Mouse (Mus musculus): ENCODE results near the gene Camsap3.
A peak's percentile ranks its signal among the peaks of the same experiment; 100 is the strongest.
"Not testable (repeated sequence)": the region's sequence is repeated elsewhere in the genome, so short reads cannot be mapped to it uniquely, and the experiment has no call there.

The Camsap3 gene

GRCm38 (mm10) chr8:3586993-3587390 is at the start of gene Camsap3:
Gene Camsap3, plus strand, starts transcription at chr8:3587293.
- DNase-seq: no peak

DNA sequence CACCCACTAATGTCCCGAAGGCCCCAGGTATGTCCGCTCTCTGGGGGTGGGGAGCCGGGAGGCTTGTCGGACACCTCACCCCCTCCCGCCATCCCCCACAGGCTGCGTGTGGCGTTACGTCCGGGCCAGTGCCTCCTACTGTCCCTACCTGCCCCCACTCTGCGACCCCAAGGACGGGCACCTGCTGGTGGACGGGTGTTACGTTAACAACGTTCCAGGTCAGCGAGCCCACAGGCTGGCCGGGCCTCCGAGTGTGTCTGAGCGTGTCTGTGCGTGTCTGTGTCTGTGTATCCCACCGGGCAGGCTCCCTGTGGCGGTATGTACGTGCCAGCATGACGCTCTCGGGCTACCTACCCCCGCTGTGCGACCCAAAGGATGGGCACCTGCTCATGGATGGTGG is 49.4 kb upstream of the Camsap3 start:
- DNase-seq: no peak

DNA sequence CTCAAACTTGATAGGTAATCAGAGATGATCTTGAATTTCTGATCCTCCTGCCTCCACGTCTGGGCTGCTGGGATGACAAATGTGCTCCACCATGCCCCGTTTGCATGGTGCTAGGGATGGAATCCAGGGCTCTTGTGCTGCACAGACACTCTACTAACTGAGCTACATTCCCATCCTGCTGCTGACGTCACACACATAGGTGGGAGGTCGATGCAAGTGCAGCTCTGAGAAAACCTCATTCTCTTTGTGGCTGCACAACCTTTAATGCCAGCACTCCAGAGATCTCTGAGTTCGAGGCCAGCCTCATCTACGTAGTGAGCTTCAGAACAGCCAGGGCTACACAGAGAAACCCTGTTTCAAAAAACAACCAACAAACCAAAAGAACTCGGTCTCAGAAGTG is 47.9 kb upstream of the Camsap3 start:
- DNase-seq: no peak

DNA sequence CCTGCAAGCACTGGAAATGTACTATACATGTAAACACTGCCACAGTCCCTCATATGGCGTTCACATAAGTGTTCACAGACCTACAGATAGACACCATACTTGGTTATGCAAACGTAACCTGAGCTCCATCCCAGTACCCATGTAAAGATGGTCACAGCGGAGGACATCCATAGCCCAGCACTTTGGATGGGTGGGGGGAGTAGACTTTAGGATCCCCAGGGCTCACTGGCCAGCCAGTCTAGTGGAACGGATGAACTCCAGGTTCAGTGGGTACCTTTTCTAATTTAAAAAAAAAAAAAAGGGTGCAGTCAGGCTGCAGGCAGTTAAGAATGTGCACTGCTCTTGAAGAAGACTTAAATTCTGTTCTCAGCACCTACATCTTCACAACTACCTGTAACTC is 47.0 kb upstream of the Camsap3 start:
- no peak for DNase-seq

- no peak for DNase-seq
Observed at GRCm38 (mm10) chr8:3546511-3546910, 40.6 kb upstream of the Camsap3 start.

DNA sequence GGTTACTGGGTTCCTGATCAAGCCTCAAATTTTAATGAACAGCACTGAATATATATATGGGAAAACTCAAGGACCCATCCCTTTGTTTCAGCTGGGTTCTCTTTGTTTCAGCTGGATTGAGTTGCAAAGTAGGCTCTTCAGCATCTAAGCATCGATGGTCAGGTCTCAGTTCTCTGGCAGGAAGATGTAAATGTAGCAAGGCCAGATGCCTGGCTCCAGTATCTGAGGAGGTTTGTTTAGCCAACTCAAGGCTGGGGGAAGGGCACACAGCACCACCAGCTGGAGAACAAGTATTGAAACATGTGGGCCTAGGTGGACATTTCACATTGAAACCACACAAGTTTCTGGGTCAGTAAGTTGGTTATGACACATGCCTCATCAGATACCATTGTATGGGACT is 34.9 kb upstream of the Camsap3 start:
- no peak for DNase-seq

GRCm38 (mm10) chr8:3556114-3556513 is 31.0 kb upstream of the Camsap3 start:
- no peak for DNase-seq

DNA sequence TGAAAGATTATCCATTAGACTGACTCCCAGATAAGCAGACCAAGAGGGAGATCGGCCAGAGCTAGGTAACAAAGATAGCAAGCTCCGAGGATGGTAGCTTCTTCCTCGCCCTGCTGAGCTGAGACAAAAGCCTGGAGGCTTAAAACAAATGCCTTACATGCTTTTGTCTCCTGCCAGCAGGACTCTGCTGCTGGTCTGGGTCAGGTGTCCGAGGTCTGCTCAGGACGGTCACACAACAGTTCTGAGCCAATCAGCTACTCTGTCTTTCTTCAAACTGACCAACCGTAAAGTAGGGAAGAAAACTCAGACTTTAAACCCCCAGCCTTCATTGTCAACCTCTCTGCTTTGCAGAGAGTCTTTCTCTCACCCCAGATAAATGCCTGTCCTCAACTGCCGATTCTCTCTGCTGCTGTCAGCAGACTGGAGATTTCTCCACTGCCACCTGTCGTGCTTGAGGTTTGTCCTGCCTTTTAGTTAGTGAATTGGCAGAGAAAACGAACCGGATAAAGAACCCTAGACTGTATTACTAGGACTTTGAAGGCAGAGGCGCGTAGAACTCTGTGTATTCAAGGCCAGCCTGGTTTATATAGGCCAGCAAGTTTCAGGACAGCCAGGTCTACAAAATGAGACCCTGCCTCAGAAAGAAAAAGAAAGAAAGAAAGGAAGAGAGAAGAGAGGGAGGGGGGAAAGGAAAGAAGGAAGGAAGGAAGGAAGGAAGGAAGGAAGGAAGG is 19.3 kb upstream of the Camsap3 start, which contains the start of gene C330021F23Rik:
Gene C330021F23Rik, plus strand, starts transcription at position 350 of the 731 bp plus-strand sequence.
- DNase-seq: no peak

- no peak for DNase-seq
Observed at GRCm38 (mm10) chr8:3568378-3568777, 18.7 kb upstream of the Camsap3 start.

GRCm38 (mm10) chr8:3569784-3570183 is 17.3 kb upstream of the Camsap3 start:
- DNase-seq: no peak

- no peak for DNase-seq
Observed at GRCm38 (mm10) chr8:3574546-3574945, 12.5 kb upstream of the Camsap3 start.

DNA sequence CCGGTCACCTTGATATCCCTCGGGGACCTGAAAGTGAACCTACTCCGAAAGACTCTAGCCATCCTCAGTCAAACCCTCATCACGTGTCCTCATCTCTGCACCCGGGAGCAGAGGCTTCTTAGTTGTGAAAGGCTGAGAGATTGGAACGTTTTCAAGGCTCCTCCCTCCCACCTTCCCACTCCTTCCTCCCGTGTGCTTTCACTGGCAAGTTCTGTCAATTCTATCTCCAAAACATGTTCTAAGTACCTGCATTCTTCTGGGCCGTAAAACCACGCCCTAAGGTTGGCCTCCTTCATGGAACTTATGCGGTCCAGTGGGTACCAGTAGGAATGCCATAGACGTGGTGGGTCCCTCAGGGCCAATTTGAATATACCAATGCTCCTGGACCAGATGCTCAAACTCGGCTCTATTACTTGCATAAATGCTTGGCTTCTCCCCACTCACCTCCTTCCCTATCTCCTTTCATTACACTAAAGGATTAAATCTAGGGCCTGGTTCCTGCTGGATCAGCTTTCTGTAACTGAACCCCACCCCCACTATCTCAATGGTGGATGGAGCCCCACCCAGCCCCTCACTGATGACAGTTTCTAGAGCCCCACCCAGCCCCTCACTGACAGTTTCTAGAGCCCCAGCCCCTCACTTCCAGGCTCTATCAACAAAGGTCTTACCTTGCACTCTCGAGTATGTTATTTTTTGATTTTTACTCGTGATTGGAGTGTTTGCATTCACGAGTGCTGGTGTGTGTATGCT is 10.7 kb upstream of the Camsap3 start:
- DNase-seq: no peak

DNA sequence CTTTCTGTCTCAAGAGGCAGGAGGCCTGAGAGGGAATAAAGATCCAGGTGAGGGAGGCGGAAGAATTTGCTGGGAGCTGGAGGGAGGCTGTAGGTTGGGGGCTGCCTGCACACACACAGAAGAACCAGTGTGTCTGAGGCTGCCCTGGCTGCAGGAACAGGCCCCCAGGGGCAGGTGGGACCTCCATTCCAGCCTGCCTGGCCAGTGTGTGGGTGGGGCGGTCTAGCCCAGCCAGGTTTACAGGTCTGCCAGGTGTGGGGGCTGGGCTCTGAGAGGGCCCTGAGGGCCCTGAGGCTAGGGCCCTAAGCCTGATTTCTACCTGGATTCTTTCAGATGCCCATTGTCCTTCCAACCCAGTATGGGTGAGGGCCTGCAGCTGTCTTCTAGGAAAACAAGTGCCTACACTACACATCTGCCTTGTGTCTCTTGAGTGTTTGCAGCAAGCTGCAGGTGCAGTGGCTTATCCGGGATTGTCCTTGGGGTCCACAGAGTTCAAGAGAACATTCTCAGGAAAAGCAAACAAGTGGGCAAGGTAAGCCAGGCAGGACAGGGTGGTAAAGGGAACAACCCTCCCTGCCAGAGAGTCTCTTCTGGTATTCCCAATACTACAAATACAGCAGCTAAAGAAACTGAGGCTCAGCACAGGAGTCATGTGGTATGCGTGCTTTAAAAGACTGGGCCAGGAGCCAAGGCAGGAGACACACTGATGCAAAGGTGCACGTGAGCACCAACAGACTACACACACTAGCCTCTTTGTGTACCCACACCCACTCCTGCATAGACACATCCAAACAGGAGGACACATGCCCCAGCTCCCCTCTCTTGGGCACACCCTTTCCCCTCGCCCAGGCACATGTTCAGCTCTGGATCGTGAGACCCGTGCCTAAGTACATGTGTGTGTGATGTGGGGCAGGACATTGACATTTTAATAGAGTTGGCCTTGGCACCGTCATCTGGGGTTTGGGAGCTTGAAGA is 7.4 kb upstream of the Camsap3 start:
- no peak for DNase-seq

DNA sequence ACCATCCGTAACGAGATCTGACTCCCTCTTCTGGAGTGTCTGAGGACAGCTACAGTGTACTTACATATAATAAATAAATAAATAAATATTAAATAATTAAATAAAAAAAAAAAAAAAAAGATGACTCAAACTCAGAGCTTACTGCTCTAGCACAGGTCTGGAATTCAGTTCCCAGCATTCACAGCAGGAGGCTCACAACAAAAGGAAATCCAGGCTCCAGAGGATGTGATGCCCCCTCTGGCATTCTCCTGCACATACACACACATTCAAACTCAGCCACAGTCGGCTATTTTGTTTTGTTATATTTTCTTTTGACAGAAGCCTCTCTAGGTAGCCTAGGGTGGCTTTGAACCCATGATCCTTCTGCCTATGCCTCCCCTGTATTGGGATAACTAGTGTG is 5.1 kb upstream of the Camsap3 start:
- not testable (repeated sequence) for DNase-seq

GRCm38 (mm10) chr8:3586452-3586851 is 641 bp upstream of the Camsap3 start:
- no peak for DNase-seq

GRCm38 (mm10) chr8:3587391-3588257 is 531 bp downstream of the Camsap3 start:
- DNase-seq: peak; percentile 77

- DNase-seq: no peak
Observed at GRCm38 (mm10) chr8:3588258-3588633, 1.2 kb downstream of the Camsap3 start.

- no peak for DNase-seq
Observed at GRCm38 (mm10) chr8:3593470-3593869, 6.4 kb downstream of the Camsap3 start.

DNA sequence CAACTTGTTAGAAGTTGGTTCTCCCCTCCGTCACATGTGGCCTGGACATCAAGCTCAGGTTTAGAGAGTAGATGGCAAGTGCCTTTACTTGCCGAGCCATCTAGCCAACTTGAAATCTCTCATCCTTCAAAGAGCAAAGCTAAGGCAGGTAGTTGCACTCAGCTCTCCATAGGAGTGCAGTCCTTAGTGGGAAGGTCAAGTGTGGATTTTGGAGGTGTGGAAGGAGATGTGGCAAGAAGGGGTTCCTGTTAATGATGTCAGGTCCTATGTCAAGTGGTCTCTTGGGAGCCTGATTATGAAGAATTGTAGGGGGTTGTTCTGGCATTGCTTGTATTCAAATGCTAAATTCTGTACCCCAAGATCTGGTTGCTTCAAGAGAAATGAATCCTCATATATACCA is 7.4 kb downstream of the Camsap3 start:
- DNase-seq: no peak

GRCm38 (mm10) chr8:3598054-3598453 is 11.0 kb downstream of the Camsap3 start:
- no peak for DNase-seq

GRCm38 (mm10) chr8:3599219-3599618 is 12.1 kb downstream of the Camsap3 start:
- no peak for DNase-seq

DNA sequence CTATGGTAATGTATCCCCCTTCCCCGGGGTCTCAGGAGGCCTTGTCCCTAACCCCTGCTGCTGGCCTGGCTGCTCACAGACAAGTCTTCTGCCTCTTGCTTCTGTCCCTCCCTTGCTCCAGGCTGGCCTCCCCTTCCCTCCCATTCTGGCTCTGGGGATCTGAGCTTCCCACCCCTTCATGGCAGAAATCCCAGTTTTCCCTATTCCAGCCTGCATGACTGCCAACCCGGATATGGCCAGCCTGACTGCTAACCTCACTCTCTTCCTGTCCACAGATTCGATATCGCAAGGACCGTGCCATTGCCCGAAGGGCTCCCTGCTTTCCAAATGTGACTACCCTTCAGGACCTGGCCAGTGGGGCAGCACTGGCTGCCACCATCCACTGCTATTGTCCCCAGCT is 13.3 kb downstream of the Camsap3 start:
- DNase-seq: no peak

All from right cerebral cortex, postnatal 25 days (tissue).